Mouse (Mus musculus): ENCODE data around the gene Agap1. TPM values are rescaled to one million over a fixed set of nuclear protein-coding genes. Genes with fewer than 3 reads are reported as not detected.
A peak's percentile ranks its signal among the peaks of the same experiment; 100 is the strongest.
"Not testable (repeated sequence)": the region's sequence is repeated elsewhere in the genome, so short reads cannot be mapped to it uniquely, and the experiment has no call there.

Gene Agap1
- total RNA-seq, 2 experiments from 2014 or later = 8.0 to 16.0 TPM

DNA sequence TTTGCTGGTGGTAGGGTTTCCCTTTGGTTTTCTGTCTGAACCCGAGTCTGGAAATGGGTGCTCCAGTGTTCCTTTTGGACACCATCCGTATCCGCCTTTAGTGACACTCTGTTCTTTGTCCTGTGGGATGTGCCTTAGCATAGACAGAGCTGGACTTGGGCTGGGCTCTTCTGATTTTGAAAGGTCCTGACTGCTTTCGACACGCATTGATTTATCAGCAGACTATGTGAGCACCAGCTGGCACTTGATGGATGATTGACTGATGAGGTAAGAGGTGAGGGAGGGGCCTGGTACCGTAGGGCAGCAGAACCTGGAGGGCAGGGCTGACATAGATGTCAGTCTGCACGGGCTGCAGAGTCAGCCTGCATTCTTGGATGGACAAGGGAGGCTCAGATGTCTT is 41.6 kb downstream of the Agap1 start:
- ATAC-seq (replicated peaks; ENCODE audit: poor library complexity, severe bottlenecking) = no peak

DNA sequence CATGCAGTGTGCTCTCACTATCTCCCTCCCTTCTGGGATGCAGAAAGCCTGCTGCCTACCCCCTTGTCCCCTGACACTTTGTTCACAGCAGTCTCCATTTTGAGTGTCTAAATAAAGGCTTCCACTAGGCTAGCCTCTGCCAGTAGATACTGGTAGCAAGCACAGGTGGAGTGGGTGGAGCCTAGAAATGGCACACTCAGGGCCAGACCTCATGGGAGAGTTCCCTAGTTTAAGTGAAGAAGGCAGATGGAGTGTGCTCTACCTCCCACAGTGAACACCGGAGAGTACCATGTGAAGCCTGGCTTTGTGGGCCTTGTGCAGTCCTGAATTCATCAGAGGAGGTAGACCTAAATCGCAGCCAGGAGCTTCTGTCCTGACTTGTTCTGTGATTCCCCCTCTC is 46.3 kb downstream of the Agap1 start:
- ATAC-seq (replicated peaks; ENCODE audit: poor library complexity, severe bottlenecking) = no peak

DNA sequence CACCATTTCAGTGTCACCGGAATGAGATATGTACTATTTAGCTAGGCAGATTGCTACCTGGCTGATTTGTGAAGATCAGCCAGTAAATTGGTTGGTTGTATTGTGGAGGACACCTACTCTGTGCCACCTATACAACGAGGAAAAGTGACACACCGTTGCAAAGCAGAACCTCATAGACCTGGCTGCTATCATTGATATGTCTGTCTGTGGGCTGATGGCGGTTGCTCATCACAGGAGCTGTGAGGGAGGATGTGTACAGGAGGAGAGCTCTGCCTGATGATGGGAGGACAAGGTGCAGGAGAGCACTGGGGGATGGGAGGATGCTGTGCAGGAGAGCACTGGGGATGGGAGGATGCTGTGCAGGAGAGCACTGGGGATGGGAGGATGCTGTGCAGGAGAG is 46.7 kb downstream of the Agap1 start:
- ATAC-seq (replicated peaks; ENCODE audit: poor library complexity, severe bottlenecking) = no peak

DNA sequence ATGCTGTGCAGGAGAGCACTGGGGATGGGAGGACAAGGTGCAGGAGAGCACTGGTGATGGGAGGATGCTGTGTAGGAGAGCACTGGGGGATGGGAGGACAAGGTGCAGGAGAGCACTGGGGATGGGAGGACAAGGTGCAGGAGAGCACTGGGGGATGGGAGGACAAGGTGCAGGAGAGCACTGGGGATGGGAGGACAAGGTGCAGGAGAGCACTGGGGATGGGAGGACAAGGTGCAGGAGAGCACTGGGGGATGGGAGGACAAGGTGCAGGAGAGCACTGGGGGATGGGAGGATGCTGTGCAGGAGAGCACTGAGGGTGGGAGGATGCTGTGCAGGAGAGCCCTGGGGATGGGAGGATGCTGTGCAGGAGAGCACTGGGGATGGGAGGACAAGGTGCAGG is 47.3 kb downstream of the Agap1 start:
- ATAC-seq (replicated peaks; ENCODE audit: poor library complexity, severe bottlenecking) = not testable (repeated sequence)

DNA sequence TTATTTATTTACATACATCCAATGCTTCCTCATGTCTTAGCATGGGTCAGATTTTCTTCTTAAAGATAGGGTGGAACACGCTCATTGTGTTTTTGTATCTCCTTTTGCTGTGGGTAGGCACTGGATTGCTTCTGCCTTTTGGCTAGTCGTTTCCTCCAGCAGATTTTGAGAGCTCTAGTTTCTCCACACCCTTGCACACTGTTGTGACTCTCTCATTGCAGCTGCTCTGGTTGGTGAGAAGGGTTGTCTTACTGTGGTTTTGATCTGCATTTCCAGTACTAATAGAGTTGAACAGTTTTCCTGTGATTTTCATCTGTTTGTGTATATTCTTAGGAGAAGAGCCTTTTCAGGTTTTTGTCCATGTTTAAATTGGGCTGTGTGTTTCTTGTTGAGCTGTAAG is 54.6 kb downstream of the Agap1 start:
- ATAC-seq (replicated peaks; ENCODE audit: poor library complexity, severe bottlenecking) = no peak

DNA sequence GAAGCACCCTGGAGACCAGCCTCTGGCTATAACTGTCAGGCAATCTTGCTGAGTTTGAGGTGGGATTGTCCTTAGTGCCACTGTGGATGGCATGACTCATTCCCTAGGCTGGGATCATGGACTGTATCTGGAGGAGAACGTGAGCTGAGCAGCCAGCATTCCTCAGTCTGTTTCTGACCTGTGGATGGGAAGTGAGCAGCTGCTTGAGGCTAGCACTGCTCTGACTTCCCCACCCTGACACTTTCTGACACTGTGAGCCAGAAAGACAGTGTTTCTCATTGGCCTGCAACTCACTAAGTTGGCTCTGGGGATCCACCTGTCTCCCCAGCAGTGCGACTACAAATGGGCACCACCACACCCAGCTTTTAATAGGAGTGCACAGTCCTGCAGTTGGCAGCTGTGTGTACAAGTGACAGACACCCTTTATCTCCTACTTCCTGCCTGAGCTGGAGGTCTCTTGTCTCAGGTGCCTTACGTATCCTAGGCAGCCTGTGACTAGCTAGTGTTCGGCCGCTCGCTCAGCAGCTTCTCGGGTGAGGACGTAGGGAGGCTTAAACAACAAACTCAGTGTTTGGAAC is 55.2 kb downstream of the Agap1 start:
- no peak for ATAC-seq (replicated peaks; ENCODE audit: poor library complexity, severe bottlenecking)

DNA sequence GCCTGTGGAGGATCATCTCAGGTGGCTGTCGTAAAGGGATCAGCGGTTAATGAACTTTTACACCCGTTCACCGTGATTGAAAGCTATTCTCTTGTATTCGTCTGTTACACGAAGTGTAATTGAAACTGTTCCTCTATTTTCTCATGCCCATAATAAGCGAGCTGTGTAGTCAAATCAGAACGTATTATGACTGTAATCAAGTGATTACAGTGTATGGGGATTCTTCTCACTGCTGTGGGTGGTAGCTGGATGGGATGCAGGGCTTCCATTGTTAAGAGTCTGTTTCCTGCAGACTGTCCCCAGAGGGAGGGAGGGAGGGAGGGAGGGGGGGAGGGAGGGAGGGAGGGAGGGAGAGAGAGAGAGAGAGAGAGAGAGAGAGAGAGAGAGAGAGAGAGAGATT is 56.1 kb downstream of the Agap1 start:
- no peak for ATAC-seq (replicated peaks; ENCODE audit: poor library complexity, severe bottlenecking)

DNA sequence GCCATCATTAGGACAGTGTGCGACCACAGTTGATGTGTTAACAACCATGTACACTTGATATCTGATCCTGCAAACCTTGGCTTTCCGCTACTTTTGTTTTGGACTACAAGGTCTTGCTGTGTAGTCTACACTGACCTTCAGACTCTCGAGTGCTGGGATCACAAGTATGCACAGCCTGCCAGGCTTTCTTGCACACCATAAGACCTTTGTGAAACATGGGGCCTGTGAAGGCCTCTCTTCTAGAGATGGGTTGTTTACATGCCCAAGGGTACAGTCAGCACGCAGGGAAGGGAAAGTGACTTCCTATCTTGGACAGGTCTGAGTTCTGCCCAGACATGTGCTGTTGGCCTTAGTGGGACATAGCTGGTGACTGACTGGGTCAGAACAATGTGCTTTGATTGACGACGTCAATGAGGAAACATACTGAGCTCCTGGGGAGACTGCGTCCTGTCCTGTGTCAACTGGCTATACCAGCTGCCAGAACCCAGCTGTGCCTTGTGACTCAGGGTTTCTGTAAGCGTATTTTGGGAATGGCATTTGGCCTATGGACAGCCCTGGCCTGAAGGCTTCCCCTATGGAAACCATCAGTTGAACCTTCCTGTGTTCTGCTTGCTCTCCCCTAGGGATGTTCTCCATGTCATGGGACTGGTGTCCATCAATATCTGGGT is 59.1 kb downstream of the Agap1 start:
- no peak for ATAC-seq (replicated peaks; ENCODE audit: poor library complexity, severe bottlenecking)

DNA sequence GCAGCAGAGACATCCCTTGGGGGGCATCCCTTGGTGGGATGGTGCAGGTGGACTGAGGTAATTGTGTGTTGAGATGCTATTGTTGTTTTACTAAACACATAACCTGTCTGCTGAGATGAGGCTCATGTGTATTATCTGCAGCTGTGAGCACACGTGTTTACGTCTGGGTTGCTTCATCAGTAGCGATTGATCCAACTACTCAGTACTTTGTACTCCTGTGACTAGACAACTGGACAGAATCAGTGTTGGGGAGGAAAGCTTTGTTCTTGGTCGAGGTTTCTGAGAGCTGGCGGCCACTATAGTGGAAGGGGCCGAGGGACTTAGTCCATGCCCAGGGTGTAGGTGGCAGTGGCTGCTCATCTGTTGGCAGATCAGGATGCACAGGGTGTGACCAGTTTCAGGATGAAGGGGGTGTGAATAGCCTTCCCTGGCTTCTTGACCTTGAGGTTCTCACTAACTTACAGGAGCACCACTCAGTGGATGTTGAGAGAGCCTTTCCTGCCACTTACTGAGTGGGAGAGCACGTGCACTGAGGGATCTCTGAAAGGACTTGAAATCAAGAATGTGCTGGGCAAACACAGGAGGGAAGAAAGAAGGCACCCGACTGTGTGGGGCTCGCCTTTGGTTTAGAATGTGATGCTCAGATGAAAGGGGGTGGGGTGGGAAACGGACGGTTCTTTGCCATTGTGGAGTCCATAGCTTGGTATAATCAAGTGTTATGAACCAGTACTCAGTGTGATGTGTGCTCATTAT is 61.4 kb downstream of the Agap1 start:
- no peak for ATAC-seq (replicated peaks; ENCODE audit: poor library complexity, severe bottlenecking)

DNA sequence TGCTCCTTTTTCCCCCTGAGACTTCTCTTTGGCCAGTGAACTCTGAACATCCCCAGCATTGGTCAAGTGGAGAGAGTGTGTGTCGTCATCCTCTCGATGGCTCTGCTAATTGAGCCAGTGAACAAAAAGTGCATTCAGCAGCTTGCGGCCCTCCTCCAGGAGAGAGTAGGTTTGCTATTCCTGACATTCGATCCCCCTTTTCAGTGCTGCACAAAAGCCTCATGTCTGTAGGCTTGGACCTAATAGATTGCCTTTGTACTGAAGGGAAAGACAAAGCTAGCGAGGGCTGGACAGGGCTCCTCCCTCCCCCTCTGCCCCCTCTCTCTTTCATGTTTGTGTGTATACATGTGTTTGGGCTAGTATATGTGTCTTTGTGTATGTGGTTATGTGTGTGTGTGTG is 63.2 kb downstream of the Agap1 start:
- ATAC-seq (replicated peaks; ENCODE audit: poor library complexity, severe bottlenecking) = no peak

DNA sequence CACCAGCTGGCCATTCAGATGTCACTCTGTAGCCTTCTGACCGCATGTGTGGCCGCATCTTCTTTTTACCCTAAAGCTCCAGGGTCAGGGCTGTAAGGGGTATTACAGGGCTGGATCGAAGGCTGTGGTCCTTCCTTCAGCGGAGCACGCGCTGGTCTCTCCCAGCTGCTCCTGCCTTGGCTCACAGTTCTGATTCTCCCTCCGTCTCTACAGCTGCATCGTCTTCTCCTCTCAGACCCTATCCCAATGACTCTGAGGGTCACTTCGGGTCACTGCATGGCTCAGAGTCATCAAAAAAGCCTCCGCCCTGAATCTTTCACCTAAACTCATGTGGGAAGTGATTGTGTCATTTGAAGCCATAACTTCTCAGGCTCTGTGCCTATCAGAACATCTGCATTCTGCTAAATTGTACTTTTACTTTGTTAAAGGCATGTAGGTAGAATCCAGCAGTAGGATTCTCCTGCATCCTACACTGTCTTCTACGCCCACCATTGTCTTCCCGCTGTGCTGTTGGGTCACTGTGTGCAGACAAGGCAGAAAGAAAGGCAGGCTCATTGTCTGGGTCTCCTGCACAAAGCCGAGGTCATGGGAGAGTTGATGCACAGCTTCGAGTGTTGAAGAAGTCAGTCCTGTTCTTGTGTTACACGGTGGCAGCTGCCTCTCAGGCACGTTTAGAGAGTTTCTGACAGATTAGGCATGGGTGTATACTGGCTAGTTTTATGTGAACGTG is 65.5 kb downstream of the Agap1 start:
- no peak for ATAC-seq (replicated peaks; ENCODE audit: poor library complexity, severe bottlenecking)

DNA sequence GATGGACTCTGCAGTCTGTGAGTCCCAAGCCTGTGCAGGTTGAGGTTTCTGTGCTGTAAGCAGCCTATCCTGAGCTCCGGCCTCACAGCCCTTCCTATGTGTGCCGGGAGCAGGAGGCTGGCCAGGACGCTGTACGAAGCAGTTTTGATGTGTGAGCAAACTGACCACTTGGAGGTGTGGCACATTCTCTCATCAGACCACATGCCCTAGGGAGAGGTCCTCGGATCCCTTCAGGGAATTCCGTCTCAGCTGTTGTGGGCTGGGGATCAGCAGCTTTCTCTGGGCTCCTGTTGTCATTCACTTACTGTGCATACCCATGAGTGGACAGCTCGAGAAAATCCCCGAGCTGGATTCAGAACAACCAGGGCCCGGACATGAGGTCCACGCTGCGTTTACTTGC is 66.8 kb downstream of the Agap1 start:
- no peak for ATAC-seq (replicated peaks; ENCODE audit: poor library complexity, severe bottlenecking)

DNA sequence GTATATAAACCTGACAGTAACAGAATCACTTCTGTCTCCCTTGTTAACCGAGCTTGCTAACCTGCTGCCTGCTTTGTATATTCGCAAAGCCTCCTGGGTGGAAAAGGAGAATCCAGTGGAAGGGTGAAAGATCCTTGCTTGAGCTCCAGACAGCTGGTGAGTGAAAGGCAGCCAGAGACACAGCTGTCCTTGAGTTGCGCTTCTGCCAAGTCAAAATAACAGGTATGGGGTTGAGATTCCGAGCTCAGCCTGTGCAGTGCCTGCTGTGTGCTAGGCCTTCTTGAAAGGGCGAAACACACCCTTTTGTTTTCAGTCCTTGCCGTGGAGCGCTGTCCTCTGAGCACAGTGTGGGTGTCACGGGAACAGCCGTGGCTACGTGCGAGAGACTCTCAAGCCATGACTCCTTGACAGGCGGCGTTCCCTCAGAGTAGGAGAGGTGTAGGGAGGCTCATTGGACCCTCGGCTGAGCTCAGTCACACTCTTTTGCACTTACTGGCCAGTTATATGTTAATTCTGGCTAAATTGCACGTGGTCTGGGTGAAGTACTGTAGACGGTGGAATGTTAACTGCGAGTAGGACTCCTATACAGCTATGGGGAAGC is 67.4 kb downstream of the Agap1 start:
- no peak for ATAC-seq (replicated peaks; ENCODE audit: poor library complexity, severe bottlenecking)

DNA sequence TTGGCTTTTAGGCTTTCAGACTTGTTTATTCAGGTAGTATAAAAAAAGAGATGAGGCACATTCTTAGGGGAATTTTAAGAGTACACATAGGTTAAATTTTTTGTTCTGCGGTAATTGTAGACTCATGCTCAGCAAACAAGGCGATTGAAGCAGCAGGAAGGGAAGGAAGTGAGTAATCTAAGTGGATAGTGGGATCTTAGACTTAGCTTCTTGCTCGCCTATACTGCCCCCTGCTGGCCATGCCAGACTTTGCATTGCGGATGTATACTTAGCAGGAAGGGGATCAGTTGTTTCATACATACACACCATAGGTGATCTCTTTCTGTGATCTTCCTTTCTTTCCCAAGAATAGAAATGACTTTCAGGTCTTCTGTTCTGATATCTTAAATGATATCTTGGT is 69.8 kb downstream of the Agap1 start:
- peak; percentile 76 for ATAC-seq (replicated peaks; ENCODE audit: poor library complexity, severe bottlenecking)

DNA sequence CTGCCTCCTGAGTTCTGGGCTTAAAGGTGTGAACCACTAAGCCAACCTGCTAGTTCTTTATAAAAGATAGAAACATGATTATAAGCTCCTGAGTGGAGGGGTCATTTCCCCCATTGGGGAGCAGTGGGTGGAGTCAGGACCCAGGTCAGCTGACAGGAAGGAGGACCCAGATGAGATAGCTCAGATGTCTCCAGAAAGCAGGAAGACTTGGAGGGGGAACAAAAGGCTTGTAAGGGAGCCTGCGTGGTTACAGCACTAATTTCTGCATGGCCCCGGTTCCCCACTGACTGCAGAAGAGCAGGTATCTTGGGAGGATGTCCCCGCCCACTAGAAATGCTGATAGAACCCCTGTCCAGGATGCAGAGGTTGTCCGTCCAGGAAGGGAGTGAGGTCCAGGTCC is 70.4 kb downstream of the Agap1 start:
- no peak for ATAC-seq (replicated peaks; ENCODE audit: poor library complexity, severe bottlenecking)

DNA sequence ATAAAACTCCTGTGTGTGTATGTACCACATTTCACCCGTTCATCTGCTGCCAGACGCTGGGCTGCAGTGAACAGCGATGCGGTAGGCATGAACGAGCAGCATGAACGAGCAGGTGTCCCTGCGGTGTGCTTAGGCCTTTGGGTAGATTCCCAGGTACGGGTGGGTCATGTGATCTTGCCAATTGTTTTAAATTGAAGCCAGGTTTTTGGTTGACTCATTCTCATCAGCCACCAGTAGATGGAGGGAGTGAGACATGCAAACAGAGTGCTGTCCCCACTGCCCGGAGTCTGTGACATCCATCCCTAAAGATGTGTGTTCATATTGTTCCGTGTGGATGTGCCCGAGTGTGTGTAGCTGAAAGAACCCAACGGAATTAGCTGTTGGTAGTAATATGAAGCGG is 71.2 kb downstream of the Agap1 start:
- no peak for ATAC-seq (replicated peaks; ENCODE audit: poor library complexity, severe bottlenecking)

DNA sequence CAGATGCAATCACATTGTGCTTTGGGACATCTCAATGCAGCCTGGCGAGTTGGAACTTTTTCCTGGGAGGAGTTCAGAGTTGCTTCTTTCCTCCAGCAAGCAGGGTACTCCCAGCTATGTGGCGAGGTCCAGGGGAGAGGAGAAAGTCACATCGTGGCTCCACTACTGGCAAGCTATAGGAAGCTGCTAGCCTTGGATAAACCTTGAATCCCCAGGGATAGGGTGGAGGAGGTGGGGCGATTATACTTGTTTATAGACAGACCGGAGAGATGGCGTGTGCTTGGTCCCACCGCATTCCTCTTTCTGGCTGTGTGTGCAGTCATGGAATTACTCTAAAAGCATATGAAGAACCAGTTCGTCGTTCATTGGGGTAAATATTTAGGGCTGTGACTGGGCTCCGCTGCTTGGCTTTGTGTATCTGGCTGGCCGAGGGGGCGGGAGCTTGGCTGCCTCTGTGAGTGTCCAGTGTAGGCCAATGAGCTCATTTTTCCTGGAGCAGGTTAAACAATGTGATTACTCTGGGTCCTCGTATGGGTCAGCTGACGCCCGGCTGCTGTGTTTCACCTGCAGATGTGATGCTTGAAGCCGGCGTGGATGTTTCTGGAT is 74.2 kb downstream of the Agap1 start:
- no peak for ATAC-seq (replicated peaks; ENCODE audit: poor library complexity, severe bottlenecking)

DNA sequence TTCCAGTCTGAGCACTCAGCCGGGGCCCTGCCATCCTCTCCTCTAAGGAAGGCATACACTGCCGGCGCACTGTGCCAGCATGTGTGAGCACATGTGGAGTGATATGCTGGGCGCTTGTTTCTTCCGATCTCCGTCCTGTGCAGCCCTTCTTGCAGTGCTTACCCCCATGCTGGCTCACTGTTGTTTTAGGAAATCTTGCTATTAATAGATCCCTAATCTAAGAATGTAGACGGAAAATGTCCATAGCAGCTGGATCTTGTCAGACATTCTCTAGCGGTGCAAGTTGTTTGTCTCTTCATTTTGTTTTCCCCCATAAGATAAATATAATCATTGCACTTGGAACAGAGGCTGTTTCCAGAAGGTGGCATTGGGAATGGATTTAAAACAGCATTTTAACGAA is 79.1 kb downstream of the Agap1 start:
- no peak for ATAC-seq (replicated peaks; ENCODE audit: poor library complexity, severe bottlenecking)

DNA sequence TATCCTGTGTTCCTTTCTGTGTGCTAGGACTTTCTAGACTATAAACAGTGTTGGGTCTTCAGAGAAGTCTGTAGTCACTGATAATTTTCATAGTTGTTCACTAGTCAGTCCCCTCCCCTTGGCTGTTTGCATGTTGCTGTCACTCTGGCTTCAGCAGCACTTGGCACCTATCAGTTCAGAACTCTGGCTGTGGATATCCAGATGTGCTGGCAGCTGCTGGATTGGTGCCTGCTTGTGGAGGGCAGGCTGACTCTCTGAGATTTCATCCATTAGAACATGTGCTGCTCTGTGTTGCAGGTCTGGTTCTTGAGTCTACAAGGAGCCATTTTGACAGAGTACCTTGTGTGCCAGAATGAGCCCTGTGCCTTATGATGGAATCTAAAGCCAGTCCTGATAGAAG is 80.6 kb downstream of the Agap1 start:
- ATAC-seq (replicated peaks; ENCODE audit: poor library complexity, severe bottlenecking) = no peak

DNA sequence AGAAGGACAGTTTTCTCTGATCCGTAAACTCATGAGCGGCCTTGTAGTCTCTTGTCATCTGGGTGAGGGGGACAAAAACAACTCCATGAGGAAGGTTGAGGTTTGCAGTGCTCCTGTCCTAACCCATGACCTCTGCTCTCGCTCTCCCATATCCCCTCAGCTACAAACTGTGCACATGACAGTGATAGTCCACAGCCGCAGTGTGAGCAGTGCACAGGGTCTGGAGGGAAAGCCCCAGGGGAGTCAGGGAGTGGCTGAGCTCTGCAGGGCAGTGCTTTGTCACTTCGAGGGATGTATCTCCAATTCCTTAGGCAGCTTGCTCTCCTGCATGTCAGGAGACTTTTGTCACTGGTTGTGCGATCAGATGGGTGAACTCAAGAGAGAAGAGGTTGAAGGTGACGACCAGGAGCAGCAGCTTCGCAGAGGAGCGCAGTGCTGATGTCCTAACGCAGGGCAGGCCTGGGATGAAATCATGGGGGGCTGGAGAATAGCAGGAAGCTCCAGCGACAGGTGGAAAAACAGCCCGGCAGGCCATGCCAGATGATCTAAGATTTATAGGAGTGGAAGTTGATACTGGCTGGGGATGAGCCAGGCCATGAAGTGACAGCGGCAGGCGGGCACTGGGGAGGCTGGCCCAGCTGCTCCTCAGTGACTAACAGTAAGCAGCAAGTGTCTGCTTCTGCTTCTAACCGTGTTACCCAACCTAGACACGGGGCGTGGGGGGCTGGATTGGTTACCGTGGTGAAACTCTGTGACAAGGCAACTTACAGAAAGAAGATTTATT is 83.7 kb downstream of the Agap1 start:
- no peak for ATAC-seq (replicated peaks; ENCODE audit: poor library complexity, severe bottlenecking)
